Mouse (Mus musculus) layer of hippocampus, adult 8-10 months (tissue): ENCODE measurements at regions not wholly inside any gene's neighbourhood (a gene's known extent, or its start where the extent isn't known, plus 50 kb on each side); places are given as distances from the start of the nearest gene placed in this dataset.

ENCODE experiments used
- DNase-seq, 2 experiments: peaks; one replicate each; pipeline ENCODE4 v3.0.0; 2022; ENCODE audit warnings: low spot score in 2 of 2

- DNase-seq, result no peak
These were observed 183.6 kb upstream of the Fam19a5 start for GRCm38 (mm10) chr15:87360457-87360856.

GRCm38 (mm10) chr15:87365712-87366361 lies 178.3 kb upstream of the Fam19a5 start:
- no peak for DNase-seq

GRCm38 (mm10) chr15:87367381-87367780 lies 176.7 kb upstream of the Fam19a5 start:
- no peak for DNase-seq

GRCm38 (mm10) chr15:87369381-87369780 lies 174.7 kb upstream of the Fam19a5 start:
- DNase-seq, result no peak

- DNase-seq, result no peak
These were observed 174.3 kb upstream of the Fam19a5 start for GRCm38 (mm10) chr15:87369836-87370235.

GRCm38 (mm10) chr15:87370761-87371160 lies 173.3 kb upstream of the Fam19a5 start:
- no peak for DNase-seq

- no peak for DNase-seq
These were observed 169.4 kb upstream of the Fam19a5 start for GRCm38 (mm10) chr15:87374670-87375069.

- DNase-seq, result no peak
These were observed 168.4 kb upstream of the Fam19a5 start for GRCm38 (mm10) chr15:87375596-87376194.

GRCm38 (mm10) chr15:87383551-87384265 lies 160.4 kb upstream of the Fam19a5 start:
- DNase-seq, result no peak

- no peak for DNase-seq
These were observed 159.6 kb upstream of the Fam19a5 start for GRCm38 (mm10) chr15:87384279-87385066.

GRCm38 (mm10) chr15:87386513-87386983 lies 157.6 kb upstream of the Fam19a5 start:
- no peak for DNase-seq

- no peak for DNase-seq
These were observed 152.7 kb upstream of the Fam19a5 start for GRCm38 (mm10) chr15:87391395-87391794.

- no peak for DNase-seq
These were observed 145.7 kb upstream of the Fam19a5 start for GRCm38 (mm10) chr15:87398396-87398795.

- peak; percentile 18 to 39 for DNase-seq
These were observed 138.4 kb upstream of the Fam19a5 start for GRCm38 (mm10) chr15:87405689-87406088.

GRCm38 (mm10) chr15:87411978-87412377 lies 132.1 kb upstream of the Fam19a5 start:
- no peak for DNase-seq

GRCm38 (mm10) chr15:87415996-87416395 lies 128.1 kb upstream of the Fam19a5 start:
- DNase-seq, result no peak

- DNase-seq, result peak; percentile 39 to 51
These were observed 122.4 kb upstream of the Fam19a5 start for GRCm38 (mm10) chr15:87421743-87422142.

- DNase-seq, result no peak
These were observed 110.8 kb upstream of the Fam19a5 start for GRCm38 (mm10) chr15:87433306-87433705.

- DNase-seq, result no peak
These were observed 110.2 kb upstream of the Fam19a5 start for GRCm38 (mm10) chr15:87433901-87434300.

- no peak for DNase-seq
These were observed 108.5 kb upstream of the Fam19a5 start for GRCm38 (mm10) chr15:87435566-87435965.

GRCm38 (mm10) chr15:87437611-87438010 lies 106.5 kb upstream of the Fam19a5 start:
- no peak for DNase-seq

GRCm38 (mm10) chr15:87458932-87459331 lies 85.2 kb upstream of the Fam19a5 start:
- DNase-seq, result no peak
